32 mouse cellular contexts compared by ENCODE assay signal in genomic region chr10:78315145-78315544, GRCm38 (mm10). TPM values are rescaled to one million over a fixed set of nuclear protein-coding genes. Genes with fewer than 3 reads are reported as not detected.
DNase-seq lines count a peak whose midpoint lies in the region; ATAC-seq and TF ChIP-seq lines count a peak whose summit lies in the region.
"Had no signal": no experiment of that assay in that cellular context is flagged by ENCODE, and none has a peak within 500 bp of the region (broad histone marks: within the 10 kb centered on the region; RNA-seq: fewer than 3 reads in every experiment).

No protein-coding gene starts in this region.

- no peak for TF ChIP-seq POLR2A in testis, adult 2 months (IDR thresholded peaks at IDR 0.05; ENCODE audit: control insufficient read depth, low read depth, low read length)

- ATAC-seq in intestine, embryonic 16.5 days = peak; percentile 21; the same call in 1 of the 2 replicates
- ATAC-seq in intestine, embryonic 15.5 days = no peak
- no peak for ATAC-seq in limb, embryonic 15.5 days (ENCODE audit: insufficient number of reproducible peaks, low FRiP score, low TSS enrichment, low read depth)
- ATAC-seq in forebrain, embryonic 16.5 days = no peak
- ATAC-seq: activated CD4-positive, CD25-positive, alpha-beta regulatory T cell, adult 4 months; forebrain, embryonic 15.5 days; hindbrain, embryonic 16.5 days; lung, postnatal 0 days; midbrain, embryonic 16.5 days had no signal

- H3K4me1 ChIP-seq in intestine, embryonic 16.5 days (ENCODE audit: control insufficient read depth, insufficient read depth, low read length) = peaks cover 46% of the 10 kb centered on the region
- peaks cover 23% of the 10 kb centered on the region for H3K4me1 ChIP-seq in intestine, embryonic 15.5 days (replicated peaks)
- H3K4me1 ChIP-seq in limb, embryonic 15.5 days = peaks cover 17% of the 10 kb centered on the region
- peaks cover 14% of the 10 kb centered on the region for H3K4me1 ChIP-seq in limb, embryonic 10.5 days
- H3K4me1 ChIP-seq in testis, adult 2 months (ENCODE audit: control insufficient read depth, insufficient read depth, low read length) = peaks cover 5% of the 10 kb centered on the region; the same call in 1 of the 2 replicates
- peaks cover 13% of the 10 kb centered on the region for H3K4me1 ChIP-seq in forebrain, embryonic 16.5 days (replicated peaks; ENCODE audit: control insufficient read depth, insufficient read depth, low read length)
- H3K4me1 ChIP-seq: embryonic facial prominence, embryonic 12.5 days had no signal

- no peak for DNase-seq in limb, embryonic 10.5 days (ENCODE audit: low spot score)
- DNase-seq in testis, postnatal 10 days (ENCODE audit: low spot score) = no peak
- peak; percentile 42 for DNase-seq in testis, postnatal 14 days (ENCODE audit: low spot score)
- DNase-seq: adrenal gland, adult 2 months; adrenal gland, postnatal 36 days; B cell, adult 2 months; cerebellum, adult 18-20 months; cerebellum, postnatal 25 days; kidney, postnatal 25 days; liver, embryonic 13.5 days; lung, adult 18-20 months; lung, postnatal 4 days; right cerebral cortex, adult 18-20 months; spleen, adult 18-20 months; thymus, postnatal 14 days had no signal

- no peak overlapping the region for H3K9ac ChIP-seq in intestine, embryonic 16.5 days (ENCODE audit: low read depth, low read length)
- no peak overlapping the region for H3K9ac ChIP-seq in intestine, embryonic 15.5 days
- H3K9ac ChIP-seq in limb, embryonic 15.5 days = no peak overlapping the region
- H3K9ac ChIP-seq in forebrain, embryonic 16.5 days (replicated peaks; ENCODE audit: low read depth, low read length) = no peak overlapping the region
- H3K9ac ChIP-seq: embryonic facial prominence, embryonic 12.5 days; forebrain, embryonic 15.5 days; heart, embryonic 15.5 days; limb, embryonic 13.5 days; liver, embryonic 13.5 days had no signal

- no peak for TF ChIP-seq CTCF in testis, adult 2 months (IDR thresholded peaks at IDR 0.05; ENCODE audit: control insufficient read depth, insufficient read depth, insufficient replicate concordance, low read depth, low read length)

- H3K36me3 ChIP-seq in intestine, embryonic 16.5 days (ENCODE audit: control insufficient read depth, insufficient read depth, low read length) = no peaks in the 10 kb centered on the region
- H3K36me3 ChIP-seq in intestine, embryonic 15.5 days = no peaks in the 10 kb centered on the region
- H3K36me3 ChIP-seq in limb, embryonic 15.5 days = no peaks in the 10 kb centered on the region
- H3K36me3 ChIP-seq in limb, embryonic 10.5 days = no peaks in the 10 kb centered on the region
- no peaks in the 10 kb centered on the region for H3K36me3 ChIP-seq in testis, adult 2 months (ENCODE audit: control insufficient read depth, insufficient read depth, low read length)
- no peaks in the 10 kb centered on the region for H3K36me3 ChIP-seq in forebrain, embryonic 16.5 days (ENCODE audit: control insufficient read depth, insufficient read depth)
- H3K36me3 ChIP-seq: embryonic facial prominence, embryonic 12.5 days; forebrain, embryonic 15.5 days; heart, embryonic 15.5 days; liver, embryonic 13.5 days had no signal

- no peak overlapping the region for H3K4me3 ChIP-seq in intestine, embryonic 16.5 days (ENCODE audit: low read length)
- H3K4me3 ChIP-seq in intestine, embryonic 15.5 days (replicated peaks) = no peak overlapping the region
- no peak overlapping the region for H3K4me3 ChIP-seq in limb, embryonic 15.5 days
- no peak overlapping the region for H3K4me3 ChIP-seq in limb, embryonic 10.5 days
- H3K4me3 ChIP-seq in testis, adult 2 months (ENCODE audit: control insufficient read depth, low read depth, low read length) = no peak overlapping the region
- H3K4me3 ChIP-seq in forebrain, embryonic 16.5 days (replicated peaks; ENCODE audit: low read length) = no peak overlapping the region
- H3K4me3 ChIP-seq: embryonic facial prominence, embryonic 12.5 days; forebrain, embryonic 10.5 days; forebrain, embryonic 15.5 days; heart, embryonic 15.5 days; layer of hippocampus, adult 2 months; left cerebral cortex, adult 2 months; limb, embryonic 13.5 days; liver, embryonic 13.5 days; midbrain, embryonic 10.5 days had no signal

- no peaks in the 10 kb centered on the region for H3K27me3 ChIP-seq in intestine, embryonic 16.5 days (replicated peaks; ENCODE audit: control insufficient read depth, insufficient read depth, low read length)
- H3K27me3 ChIP-seq in intestine, embryonic 15.5 days (replicated peaks) = no peaks in the 10 kb centered on the region
- no peaks in the 10 kb centered on the region for H3K27me3 ChIP-seq in limb, embryonic 15.5 days
- H3K27me3 ChIP-seq in limb, embryonic 10.5 days (ENCODE audit: low read depth, poor library complexity, severe bottlenecking) = no peaks in the 10 kb centered on the region
- H3K27me3 ChIP-seq in testis, adult 2 months (ENCODE audit: control insufficient read depth, insufficient read depth, low read length) = no peaks in the 10 kb centered on the region
- no peaks in the 10 kb centered on the region for H3K27me3 ChIP-seq in forebrain, embryonic 16.5 days (replicated peaks; ENCODE audit: control insufficient read depth, insufficient read depth, low read length)
- H3K27me3 ChIP-seq: embryonic facial prominence, embryonic 12.5 days; forebrain, embryonic 15.5 days; heart, embryonic 15.5 days; limb, embryonic 13.5 days; liver, embryonic 13.5 days had no signal

- 77% methylated on average over 1 of the region's 1 CpGs for WGBS in intestine, embryonic 16.5 days
- WGBS in intestine, embryonic 15.5 days = 63% methylated on average over 1 of the region's 1 CpGs
- WGBS in limb, embryonic 15.5 days = 44% methylated on average over 1 of the region's 1 CpGs
- WGBS in limb, embryonic 10.5 days = 93% methylated on average over 1 of the region's 1 CpGs
- 80% methylated on average over 1 of the region's 1 CpGs for WGBS in forebrain, embryonic 16.5 days

- H3K27ac ChIP-seq in intestine, embryonic 16.5 days (ENCODE audit: low read length) = no peak overlapping the region
- H3K27ac ChIP-seq in intestine, embryonic 15.5 days = no peak overlapping the region
- H3K27ac ChIP-seq in limb, embryonic 15.5 days = peak overlapping the region; percentile 54
- H3K27ac ChIP-seq in limb, embryonic 10.5 days = no peak overlapping the region
- H3K27ac ChIP-seq in testis, adult 2 months (ENCODE audit: control insufficient read depth, insufficient read depth, low read depth, low read length) = 0 out of 2 replicates have a peak overlapping the region, but pooled peaks have one; percentile 32
- no peak overlapping the region for H3K27ac ChIP-seq in forebrain, embryonic 16.5 days (ENCODE audit: low read length)
- H3K27ac ChIP-seq: embryonic facial prominence, embryonic 12.5 days; forebrain, embryonic 10.5 days; forebrain, embryonic 15.5 days; layer of hippocampus, adult 2 months; left cerebral cortex, adult 2 months; limb, embryonic 13.5 days; liver, embryonic 13.5 days; midbrain, embryonic 10.5 days had no signal

- no peak overlapping the region for H3K4me2 ChIP-seq in intestine, embryonic 16.5 days (ENCODE audit: low read depth, low read length)
- no peak overlapping the region for H3K4me2 ChIP-seq in intestine, embryonic 15.5 days (replicated peaks)
- no peak overlapping the region for H3K4me2 ChIP-seq in limb, embryonic 15.5 days
- H3K4me2 ChIP-seq in forebrain, embryonic 16.5 days (ENCODE audit: low read length) = no peak overlapping the region
- H3K4me2 ChIP-seq: embryonic facial prominence, embryonic 12.5 days; forebrain, embryonic 15.5 days; heart, embryonic 15.5 days; limb, embryonic 13.5 days; liver, embryonic 13.5 days had no signal

- no peaks in the 10 kb centered on the region for H3K9me3 ChIP-seq in intestine, embryonic 16.5 days (ENCODE audit: control insufficient read depth, low read length)
- no peaks in the 10 kb centered on the region for H3K9me3 ChIP-seq in intestine, embryonic 15.5 days
- no peaks in the 10 kb centered on the region for H3K9me3 ChIP-seq in limb, embryonic 15.5 days
- H3K9me3 ChIP-seq in limb, embryonic 10.5 days (replicated peaks) = no peaks in the 10 kb centered on the region
- no peaks in the 10 kb centered on the region for H3K9me3 ChIP-seq in forebrain, embryonic 16.5 days (ENCODE audit: control insufficient read depth, low read length)
- H3K9me3 ChIP-seq: embryonic facial prominence, embryonic 12.5 days; forebrain, embryonic 10.5 days; forebrain, embryonic 15.5 days; heart, embryonic 15.5 days; limb, embryonic 13.5 days; liver, embryonic 13.5 days; midbrain, embryonic 10.5 days had no signal

RNA-seq across cellular contexts. Expression of gene Agpat3, which starts 37.1 kb away (rescaled TPM):
- 30.0 and 42.5 TPM in 2 replicates for polyA plus RNA-seq in intestine, embryonic 16.5 days (2015; fragmentation: Nextera tagmentation; extraction: Ambion mirVana)
- 58.2 and 70.6 TPM in 2 replicates for polyA plus RNA-seq in intestine, embryonic 15.5 days (2015; fragmentation: Nextera tagmentation; extraction: Ambion mirVana)
- polyA plus RNA-seq in limb, embryonic 15.5 days (2015; fragmentation: Nextera tagmentation; extraction: Ambion mirVana) = 111 and 127 TPM in 2 replicates
- polyA plus RNA-seq in limb, embryonic 10.5 days (2016; fragmentation: Nextera tagmentation; extraction: Ambion mirVana) = 38.7 and 38.8 TPM in 2 replicates
- polyA plus RNA-seq in testis, adult 2 months (2012; rRNA removed) = 1,109 and 1,110 TPM in 2 replicates
- polyA plus RNA-seq in forebrain, embryonic 16.5 days (2015; fragmentation: Nextera tagmentation; extraction: Ambion mirVana) = 71.2 and 78.2 TPM in 2 replicates

Comparison
In these comparisons a context has a peak if more than half of its experiments do, and no peak if none do; other contexts are left out.
1. H3K27ac ChIP-seq: peak in limb, embryonic 15.5 days (single experiment) and testis, adult 2 months (single experiment); none in intestine, embryonic 16.5 days (single experiment), intestine, embryonic 15.5 days (single experiment), limb, embryonic 10.5 days (single experiment) and forebrain, embryonic 16.5 days (single experiment).